Mouse (Mus musculus): ENCODE measurements around the gene Gpsm3.
"Not testable (repeated sequence)": the region's sequence is repeated elsewhere in the genome, so short reads cannot be mapped to it uniquely, and the experiment has no call there.

The Gpsm3 gene

GRCm38 (mm10) chr17:34589681-34590101 lies at the start of gene Gpsm3:
TSS of gene Gpsm3 (plus strand) at chr17:34589806.
- DNase-seq (ENCODE audit: low spot score) = no peak

- DNase-seq (ENCODE audit: low spot score) = not testable (repeated sequence)
Observed at GRCm38 (mm10) chr17:34543567-34543966, 46.0 kb upstream of the Gpsm3 start.

- no peak for DNase-seq (ENCODE audit: low spot score)
Observed at GRCm38 (mm10) chr17:34546797-34547196, 42.8 kb upstream of the Gpsm3 start.

- no peak for DNase-seq (ENCODE audit: low spot score)
Observed at GRCm38 (mm10) chr17:34547601-34548000, 42.0 kb upstream of the Gpsm3 start.

GRCm38 (mm10) chr17:34549156-34549555 lies 40.5 kb upstream of the Gpsm3 start:
- DNase-seq (ENCODE audit: low spot score) = no peak

GRCm38 (mm10) chr17:34549843-34550242 lies 39.8 kb upstream of the Gpsm3 start:
- no peak for DNase-seq (ENCODE audit: low spot score)

- no peak for DNase-seq (ENCODE audit: low spot score)
Observed at GRCm38 (mm10) chr17:34555483-34555882, 34.1 kb upstream of the Gpsm3 start.

- no peak for DNase-seq (ENCODE audit: low spot score)
Observed at GRCm38 (mm10) chr17:34556406-34556805, 33.2 kb upstream of the Gpsm3 start.

GRCm38 (mm10) chr17:34557411-34557810 lies 32.2 kb upstream of the Gpsm3 start:
- no peak for DNase-seq (ENCODE audit: low spot score)

GRCm38 (mm10) chr17:34559116-34559515 lies 30.5 kb upstream of the Gpsm3 start:
- no peak for DNase-seq (ENCODE audit: low spot score)

- DNase-seq (ENCODE audit: low spot score) = no peak
Observed at GRCm38 (mm10) chr17:34559895-34560294, 29.7 kb upstream of the Gpsm3 start.

- DNase-seq (ENCODE audit: low spot score) = no peak
Observed at GRCm38 (mm10) chr17:34560438-34560837, 29.2 kb upstream of the Gpsm3 start.

GRCm38 (mm10) chr17:34561200-34561599 lies 28.4 kb upstream of the Gpsm3 start:
- no peak for DNase-seq (ENCODE audit: low spot score)

GRCm38 (mm10) chr17:34562595-34562994 lies 27.0 kb upstream of the Gpsm3 start:
- DNase-seq (ENCODE audit: low spot score) = no peak

GRCm38 (mm10) chr17:34563354-34563753 lies 26.3 kb upstream of the Gpsm3 start:
- no peak for DNase-seq (ENCODE audit: low spot score)

- DNase-seq (ENCODE audit: low spot score) = no peak
Observed at GRCm38 (mm10) chr17:34564003-34564421, 25.6 kb upstream of the Gpsm3 start, which contains the start of gene Notch4. TSS of gene Notch4 (plus strand) at chr17:34564268.

GRCm38 (mm10) chr17:34564796-34565195 lies 24.8 kb upstream of the Gpsm3 start:
- DNase-seq (ENCODE audit: low spot score) = no peak

- no peak for DNase-seq (ENCODE audit: low spot score)
Observed at GRCm38 (mm10) chr17:34567311-34567710, 22.3 kb upstream of the Gpsm3 start.

- DNase-seq (ENCODE audit: low spot score) = no peak
Observed at GRCm38 (mm10) chr17:34568421-34568820, 21.2 kb upstream of the Gpsm3 start.

GRCm38 (mm10) chr17:34569919-34570318 lies 19.7 kb upstream of the Gpsm3 start:
- no peak for DNase-seq (ENCODE audit: low spot score)

- no peak for DNase-seq (ENCODE audit: low spot score)
Observed at GRCm38 (mm10) chr17:34571875-34572274, 17.7 kb upstream of the Gpsm3 start.

GRCm38 (mm10) chr17:34572361-34572760 lies 17.2 kb upstream of the Gpsm3 start:
- no peak for DNase-seq (ENCODE audit: low spot score)

GRCm38 (mm10) chr17:34576577-34576976 lies 13.0 kb upstream of the Gpsm3 start:
- DNase-seq (ENCODE audit: low spot score) = no peak

GRCm38 (mm10) chr17:34578070-34578469 lies 11.5 kb upstream of the Gpsm3 start:
- DNase-seq (ENCODE audit: low spot score) = no peak

- no peak for DNase-seq (ENCODE audit: low spot score)
Observed at GRCm38 (mm10) chr17:34582528-34582927, 7.1 kb upstream of the Gpsm3 start.

Measured in ovary, adult 18-20 months (tissue).